Comparison of ENCODE assay signal across 11 mouse cellular contexts in the genomic region with DNA sequence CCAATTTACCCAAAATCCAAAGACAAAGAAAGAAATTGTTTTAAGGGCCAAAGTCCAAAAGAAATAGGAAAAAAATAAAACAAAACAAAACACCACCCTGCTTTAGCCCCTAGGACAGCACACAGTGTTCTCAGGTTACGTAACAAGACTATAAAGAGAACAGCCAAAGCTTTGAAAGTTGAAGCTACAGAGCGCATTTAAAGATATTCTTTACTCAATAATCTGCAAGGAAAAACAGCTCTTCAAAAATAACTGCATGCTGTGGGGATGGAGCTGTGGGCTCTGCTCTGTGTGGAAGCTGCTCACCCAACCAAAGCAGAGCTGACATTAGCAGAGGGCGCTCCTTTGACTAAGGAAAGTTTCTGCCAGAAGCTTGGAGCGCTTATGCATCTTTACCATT.
DNase-seq lines count a peak whose midpoint lies in the region; ATAC-seq and TF ChIP-seq lines count a peak whose summit lies in the region.
"Had no signal": no experiment of that assay in that cellular context is flagged by ENCODE, and none has a peak within 500 bp of the region (broad histone marks: within the 10 kb centered on the region; RNA-seq: fewer than 3 reads in every experiment).

No protein-coding gene starts in this region.

- intact Hi-C loops in gastrocnemius, adult 2 months (cut with DNase I): loop anchor here (5.0 kb wide), 1 partner anchor 53 kb away; no protein-coding TSS in a partner anchor

- peaks cover 13% of the 10 kb centered on the region for H3K4me1 ChIP-seq in kidney, embryonic 14.5 days (ENCODE audit: control insufficient read depth, insufficient read depth, low read length)
- peaks cover 37% of the 10 kb centered on the region for H3K4me1 ChIP-seq in liver, postnatal 0 days (ENCODE audit: insufficient read depth)

- no peak for TF ChIP-seq CTCF in gastrocnemius, adult 2 months (IDR thresholded peaks at IDR 0.05)
- no peak for TF ChIP-seq CTCF in liver, postnatal 0 days (IDR thresholded peaks at IDR 0.05; ENCODE audit: low read depth)

- peak overlapping the region; percentile 42 for H3K4me3 ChIP-seq in gastrocnemius, adult 2 months
- H3K4me3 ChIP-seq in kidney, embryonic 14.5 days (ENCODE audit: low read length): no peak overlapping the region
- no peak overlapping the region for H3K4me3 ChIP-seq in liver, postnatal 0 days (ENCODE audit: low read depth, low read length)
- H3K4me3 ChIP-seq: megakaryocyte, embryonic 14.5 days had no signal

- H3K36me3 ChIP-seq in kidney, embryonic 14.5 days (ENCODE audit: control insufficient read depth, insufficient read depth, low read length): peaks cover 5% of the 10 kb centered on the region; the same call in 1 of the 2 replicates
- H3K36me3 ChIP-seq in liver, postnatal 0 days (replicated peaks; ENCODE audit: insufficient read depth, low read length): peaks cover 8% of the 10 kb centered on the region; the same call in 1 of the 2 replicates

- H3K9ac ChIP-seq in kidney, embryonic 14.5 days (ENCODE audit: low read depth, low read length): peak overlapping the region; percentile 13; the same call in 1 of the 2 replicates
- no peak overlapping the region for H3K9ac ChIP-seq in liver, postnatal 0 days (replicated peaks)

- 0 out of 2 replicates have a peak, but pooled peaks have one; percentile 52 for ATAC-seq in kidney, embryonic 14.5 days (ENCODE audit: low FRiP score, low TSS enrichment)
- ATAC-seq in liver, postnatal 0 days: peak; percentile 37; the same call in 1 of the 2 replicates
- ATAC-seq: hindbrain, embryonic 16.5 days had no signal

- TF ChIP-seq EP300 in liver, postnatal 0 days (IDR thresholded peaks at IDR 0.05; ENCODE audit: low read depth): peak; percentile 62

- H3K9me3 ChIP-seq in kidney, embryonic 14.5 days (ENCODE audit: control insufficient read depth, low read length): no peaks in the 10 kb centered on the region
- H3K9me3 ChIP-seq in liver, postnatal 0 days (ENCODE audit: low read length): no peaks in the 10 kb centered on the region
- H3K9me3 ChIP-seq: megakaryocyte, embryonic 14.5 days had no signal

- DNase-seq in gastrocnemius, adult 2 months: no peak
- DNase-seq in gastrocnemius, postnatal 10 days: no peak
- peak; percentile 35 for DNase-seq in lung, postnatal 25 days (ENCODE audit: low spot score)
- no peak for DNase-seq in lung, postnatal 14 days
- no peak for DNase-seq in liver, postnatal 0 days
- DNase-seq in retina, postnatal 1 day: no peak
- no peak for DNase-seq in urinary bladder, adult 18-20 months (ENCODE audit: low spot score in 2 of 2)
- DNase-seq: adrenal gland, postnatal 10 days had no signal

- 40% methylated on average over 4 of the region's 4 CpGs for WGBS in kidney, embryonic 14.5 days
- 78% methylated on average over 4 of the region's 4 CpGs for WGBS in liver, postnatal 0 days (ENCODE audit: insufficient replicate concordance)

- H3K27ac ChIP-seq in gastrocnemius, adult 2 months: peak overlapping the region; percentile 86
- H3K27ac ChIP-seq in kidney, embryonic 14.5 days (ENCODE audit: low read depth, low read length): 0 out of 2 replicates have a peak overlapping the region, but pooled peaks have one; percentile 17
- H3K27ac ChIP-seq in liver, postnatal 0 days (ENCODE audit: low read depth): peak overlapping the region; percentile 49; the same call in 1 of the 2 replicates

- H3K27me3 ChIP-seq in kidney, embryonic 14.5 days (ENCODE audit: control insufficient read depth, insufficient read depth, low read length): no peaks in the 10 kb centered on the region
- H3K27me3 ChIP-seq in liver, postnatal 0 days (ENCODE audit: insufficient read depth, low read length): no peaks in the 10 kb centered on the region
- H3K27me3 ChIP-seq: megakaryocyte, embryonic 14.5 days had no signal

- no peak overlapping the region for H3K4me2 ChIP-seq in kidney, embryonic 14.5 days (replicated peaks; ENCODE audit: low read depth, low read length)
- H3K4me2 ChIP-seq in liver, postnatal 0 days (ENCODE audit: low read depth, low read length): no peak overlapping the region

Comparison
In these comparisons a context has a peak if more than half of its experiments do, and no peak if none do; other contexts are left out.
1. H3K27ac ChIP-seq: peak in every context shown above with its lines; median percentile 86 in gastrocnemius, adult 2 months; 49 in liver, postnatal 0 days; 17 in kidney, embryonic 14.5 days.